Mouse (Mus musculus): ENCODE measurements around the gene Ric8b. TPM values are rescaled to one million over a fixed set of nuclear protein-coding genes. Genes with fewer than 3 reads are reported as not detected.
A peak's percentile ranks its signal among the peaks of the same experiment; 100 is the strongest.

The Ric8b gene
- total and polyA plus RNA-seq, 3 experiments: 20.5 to 42.1 (median 36.5) TPM

DNA sequence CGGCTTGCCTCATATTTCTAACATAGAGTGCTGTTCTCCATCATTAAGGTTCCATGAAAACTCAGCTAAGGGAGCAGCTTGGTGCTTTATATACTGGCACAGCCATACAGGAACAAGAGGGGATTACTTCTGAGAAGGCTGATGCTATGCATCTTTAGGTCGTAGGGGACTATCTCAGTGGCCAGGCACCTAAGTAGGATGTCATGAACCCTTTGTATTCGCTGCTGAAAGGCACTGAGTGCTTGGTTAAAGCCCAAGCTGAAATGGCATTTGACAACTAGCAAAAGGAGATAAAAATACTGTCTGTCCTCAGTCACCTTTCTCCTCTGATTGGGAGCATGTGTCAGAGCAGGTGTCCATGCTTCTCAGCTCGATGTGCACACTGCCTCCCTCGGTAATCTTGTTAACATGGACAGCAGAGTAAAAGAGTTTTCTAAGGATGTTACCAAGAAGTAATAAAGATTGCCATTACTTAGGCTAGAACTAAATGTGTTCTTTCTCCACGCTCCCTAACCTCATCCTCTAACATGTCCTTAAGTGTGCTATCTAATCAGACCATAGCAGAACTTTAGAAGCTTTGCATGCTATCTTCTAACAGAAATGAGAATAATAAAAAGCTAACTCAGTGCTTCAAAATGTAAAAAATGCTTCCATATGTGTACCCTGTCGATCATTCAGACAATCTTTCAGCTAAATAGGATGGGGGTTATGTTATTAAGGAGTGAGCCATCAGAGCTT is 89.3 kb downstream of the Ric8b start:
- Histone ChIP-seq H3K79me2 (replicated peaks; ENCODE audit: control insufficient read depth, insufficient read depth, low read length) (peaks cover 2% of the 10 kb centered on the region; the same call in 1 of the 2 replicates), H3K27me3 (ENCODE audit: control insufficient read depth, insufficient read depth, low read length) (no peaks in the 10 kb centered on the region), H3K9ac (ENCODE audit: low read depth, low read length) (no peak overlapping the region), H3K4me3 (no peak overlapping the region), H3K27ac (no peak overlapping the region), H3K4me1 (ENCODE audit: control insufficient read depth, insufficient read depth, low read length) (peaks cover 7% of the 10 kb centered on the region), H3K36me3 (ENCODE audit: control insufficient read depth, insufficient read depth, low read length) (peaks cover 15% of the 10 kb centered on the region)
- WGBS: 65% methylated on average over 7 of the region's 7 CpGs
- intact Hi-C loops (cut with DNase I): no loop called here
- TF ChIP-seq EP300 (IDR thresholded peaks at IDR 0.05; ENCODE audit: insufficient read depth, low read depth, low read length) (no peak), CTCF (IDR thresholded peaks at IDR 0.05) (no peak)
- DNase-seq: no peak

- Histone ChIP-seq H3K9ac (ENCODE audit: low read depth, low read length) (no peak overlapping the region), H3K27ac (no peak overlapping the region), H3K4me1 (ENCODE audit: control insufficient read depth, insufficient read depth, low read length) (peaks cover 7% of the 10 kb centered on the region; the same call in 1 of the 2 replicates), H3K27me3 (ENCODE audit: control insufficient read depth, insufficient read depth, low read length) (no peaks in the 10 kb centered on the region), H3K36me3 (ENCODE audit: control insufficient read depth, insufficient read depth, low read length) (peaks cover 14% of the 10 kb centered on the region), H3K79me2 (replicated peaks; ENCODE audit: control insufficient read depth, insufficient read depth, low read length) (peaks cover 2% of the 10 kb centered on the region; the same call in 1 of the 2 replicates), H3K4me3 (no peak overlapping the region)
- no peak for TF ChIP-seq POLR2A (IDR thresholded peaks at IDR 0.05; ENCODE audit: insufficient read depth, low read depth, low read length)
- no peak for TF ChIP-seq EP300 (IDR thresholded peaks at IDR 0.05; ENCODE audit: insufficient read depth, low read depth, low read length)
- no peak for TF ChIP-seq CTCF (IDR thresholded peaks at IDR 0.05)
- DNase-seq: no peak
- intact Hi-C loops (cut with DNase I): no loop called here
- WGBS: 91% methylated on average over 11 of the region's 11 CpGs
Observed at GRCm38 (mm10) chr10:85007861-85008840, 90.7 kb downstream of the Ric8b start.

- no peak overlapping the region for H3K27ac ChIP-seq
- TF ChIP-seq CTCF (IDR thresholded peaks at IDR 0.05) (no peak), EP300 (IDR thresholded peaks at IDR 0.05; ENCODE audit: insufficient read depth, low read depth, low read length) (no peak), POLR2A (IDR thresholded peaks at IDR 0.05; ENCODE audit: insufficient read depth, low read depth, low read length) (no peak)
- H3K36me3 ChIP-seq (ENCODE audit: control insufficient read depth, insufficient read depth, low read length): peaks cover 9% of the 10 kb centered on the region; the same call in 1 of the 2 replicates
- no peaks in the 10 kb centered on the region for H3K27me3 ChIP-seq (ENCODE audit: control insufficient read depth, insufficient read depth, low read length)
- no peak overlapping the region for H3K4me3 ChIP-seq
- WGBS: 88% methylated on average over 2 of the region's 2 CpGs
- DNase-seq: no peak
- no peak overlapping the region for H3K9ac ChIP-seq (ENCODE audit: low read depth, low read length)
- no peaks in the 10 kb centered on the region for H3K79me2 ChIP-seq (replicated peaks; ENCODE audit: control insufficient read depth, insufficient read depth, low read length)
- intact Hi-C loops (cut with DNase I): no loop called here
- peaks cover 1% of the 10 kb centered on the region; the same call in 1 of the 2 replicates for H3K4me1 ChIP-seq (ENCODE audit: control insufficient read depth, insufficient read depth, low read length)
Observed at GRCm38 (mm10) chr10:85011066-85011465, 93.7 kb downstream of the Ric8b start.

GRCm38 (mm10) chr10:85013464-85013863 is 96.0 kb downstream of the Ric8b start:
- Histone ChIP-seq H3K9ac (ENCODE audit: low read depth, low read length) (no peak overlapping the region), H3K27ac (no peak overlapping the region), H3K79me2 (replicated peaks; ENCODE audit: control insufficient read depth, insufficient read depth, low read length) (no peaks in the 10 kb centered on the region), H3K36me3 (ENCODE audit: control insufficient read depth, insufficient read depth, low read length) (0 out of 2 replicates have a peak, but pooled peaks cover 2% of the 10 kb centered on the region), H3K4me3 (no peak overlapping the region), H3K27me3 (ENCODE audit: control insufficient read depth, insufficient read depth, low read length) (no peaks in the 10 kb centered on the region), H3K4me1 (ENCODE audit: control insufficient read depth, insufficient read depth, low read length) (no peaks in the 10 kb centered on the region)
- no peak for TF ChIP-seq EP300 (IDR thresholded peaks at IDR 0.05; ENCODE audit: insufficient read depth, low read depth, low read length)
- peak; percentile 83 for TF ChIP-seq CTCF (IDR thresholded peaks at IDR 0.05)
- TF ChIP-seq POLR2A (IDR thresholded peaks at IDR 0.05; ENCODE audit: insufficient read depth, low read depth, low read length): no peak
- WGBS: 15% methylated on average over 1 of the region's 1 CpGs
- intact Hi-C loops (cut with DNase I): no loop called here
- DNase-seq: peak; percentile 16 to 45

DNA sequence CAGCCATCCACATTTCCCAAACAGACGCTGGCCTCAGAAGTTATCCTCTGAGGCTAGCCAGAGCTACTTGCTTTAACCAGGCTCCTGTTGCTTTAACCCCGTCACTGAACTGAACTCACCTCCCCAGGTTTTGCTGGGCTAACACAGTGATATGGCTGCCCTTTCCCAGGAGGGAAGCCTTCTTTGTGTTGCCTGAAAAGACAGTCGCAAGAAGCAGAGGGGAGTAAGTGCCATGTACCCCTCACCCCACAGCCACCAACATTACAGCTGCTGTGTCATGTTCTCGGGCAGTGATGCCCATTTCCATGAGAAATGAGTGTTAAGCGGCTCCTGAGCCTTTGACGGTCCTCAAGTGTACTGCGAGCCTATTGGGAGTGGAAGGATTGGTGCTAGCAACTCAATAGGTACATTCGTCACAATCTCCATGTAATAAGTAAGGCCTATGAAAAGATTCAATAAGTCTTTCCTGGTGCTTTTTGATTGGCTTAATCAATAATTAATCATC is 96.6 kb downstream of the Ric8b start:
- H3K4me3 ChIP-seq: no peak overlapping the region
- no peaks in the 10 kb centered on the region for H3K4me1 ChIP-seq (ENCODE audit: control insufficient read depth, insufficient read depth, low read length)
- H3K27me3 ChIP-seq (ENCODE audit: control insufficient read depth, insufficient read depth, low read length): no peaks in the 10 kb centered on the region
- 94% methylated on average over 8 of the region's 8 CpGs for WGBS
- no peak overlapping the region for H3K9ac ChIP-seq (ENCODE audit: low read depth, low read length)
- TF ChIP-seq POLR2A (IDR thresholded peaks at IDR 0.05; ENCODE audit: insufficient read depth, low read depth, low read length) (no peak), EP300 (IDR thresholded peaks at IDR 0.05; ENCODE audit: insufficient read depth, low read depth, low read length) (no peak), CTCF (IDR thresholded peaks at IDR 0.05) (no peak)
- 0 out of 2 replicates have a peak, but pooled peaks cover 2% of the 10 kb centered on the region for H3K36me3 ChIP-seq (ENCODE audit: control insufficient read depth, insufficient read depth, low read length)
- no peak for DNase-seq
- no peak overlapping the region for H3K27ac ChIP-seq
- H3K79me2 ChIP-seq (replicated peaks; ENCODE audit: control insufficient read depth, insufficient read depth, low read length): no peaks in the 10 kb centered on the region
- intact Hi-C loops (cut with DNase I): no loop called here

All from heart, adult 2 months (tissue).